Mouse (Mus musculus): ENCODE data around the gene Psmb10. TPM values are rescaled to one million over a fixed set of nuclear protein-coding genes. Genes with fewer than 3 reads are reported as not detected.

The Psmb10 gene
- polyA plus RNA-seq, 1 experiment from 2014 or later: 160 TPM

DNA sequence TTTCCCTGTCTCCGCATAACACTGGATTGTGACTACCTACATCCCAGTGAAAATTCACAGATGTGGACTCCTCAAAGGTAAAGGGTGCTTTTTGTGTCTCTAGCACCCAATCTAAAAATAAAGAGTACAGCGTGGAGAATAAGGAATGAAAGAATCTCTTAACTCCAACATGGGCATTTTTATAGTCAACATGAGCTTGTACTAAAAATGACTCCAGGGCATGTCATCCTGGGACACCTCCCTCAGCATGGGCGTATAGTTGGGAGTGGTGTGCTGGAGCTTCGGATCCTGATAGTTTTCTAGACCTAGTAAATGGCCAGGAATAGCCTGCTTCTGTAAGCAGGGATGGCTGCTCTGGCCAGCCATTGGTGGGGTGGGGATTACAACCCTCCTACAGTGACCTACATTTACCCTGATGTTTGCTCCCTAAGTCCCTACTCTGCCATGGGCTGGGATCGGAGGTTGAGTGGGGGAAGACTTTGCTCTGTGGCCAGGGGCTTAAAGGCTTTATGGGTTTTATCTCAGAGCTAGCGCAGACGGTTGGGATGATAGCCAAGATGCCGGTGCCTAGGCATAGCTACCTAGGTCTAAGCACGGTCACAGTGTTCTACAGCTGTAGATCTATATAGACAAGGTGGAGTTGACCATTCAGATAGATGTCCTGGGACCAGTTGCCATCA is 40.3 kb downstream of the Psmb10 start:
- 79% methylated on average over 9 of the region's 9 CpGs for WGBS
- Histone ChIP-seq H3K9me3 (ENCODE audit: control insufficient read depth, low read length) (no peaks in the 10 kb centered on the region), H3K27ac (ENCODE audit: low read depth, low read length) (no peak overlapping the region), H3K36me3 (ENCODE audit: control insufficient read depth, insufficient read depth, low read length) (peaks cover 4% of the 10 kb centered on the region; the same call in 1 of the 2 replicates), H3K4me2 (no peak overlapping the region), H3K9ac (ENCODE audit: low read depth, low read length) (no peak overlapping the region), H3K4me1 (replicated peaks; ENCODE audit: control insufficient read depth, insufficient read depth, low read length) (peaks cover 7% of the 10 kb centered on the region), H3K27me3 (replicated peaks; ENCODE audit: control insufficient read depth, insufficient read depth, low read length) (no peaks in the 10 kb centered on the region), H3K4me3 (ENCODE audit: low read depth, low read length) (no peak overlapping the region)
- no peak for ATAC-seq (replicated peaks; ENCODE audit: low FRiP score)
- DNase-seq (ENCODE audit: low spot score): no peak

- no peak within 1 kb of the TSS for H3K4me3 ChIP-seq (ENCODE audit: low read depth, low read length)
- no peak within 1 kb of the TSS for H3K9ac ChIP-seq (ENCODE audit: low read depth, low read length)
- 36% methylated on average over 11 of the region's 11 CpGs for WGBS
- DNase-seq (ENCODE audit: low spot score) (peak; percentile 48), ATAC-seq (replicated peaks; ENCODE audit: low FRiP score) (peak; percentile 71)
- no peaks in the 10 kb centered on the region for H3K9me3 ChIP-seq (ENCODE audit: control insufficient read depth, low read length)
- H3K4me2 ChIP-seq: no peak within 1 kb of the TSS
- H3K27ac ChIP-seq (ENCODE audit: low read depth, low read length): no peak within 1 kb of the TSS
- H3K36me3 ChIP-seq (ENCODE audit: control insufficient read depth, insufficient read depth, low read length): peaks cover 41% of the 10 kb centered on the region
- H3K4me1 ChIP-seq (replicated peaks; ENCODE audit: control insufficient read depth, insufficient read depth, low read length): no peaks in the 10 kb centered on the region; the same call in 1 of the 2 replicates
- no peaks in the 10 kb centered on the region for H3K27me3 ChIP-seq (replicated peaks; ENCODE audit: control insufficient read depth, insufficient read depth, low read length)
These were observed 44.9 kb downstream of the Psmb10 start, which contains the start of gene Nrn1l for GRCm38 (mm10) chr8:105893339-105893738. Gene Nrn1l, plus strand, starts transcription at chr8:105893567.

DNA sequence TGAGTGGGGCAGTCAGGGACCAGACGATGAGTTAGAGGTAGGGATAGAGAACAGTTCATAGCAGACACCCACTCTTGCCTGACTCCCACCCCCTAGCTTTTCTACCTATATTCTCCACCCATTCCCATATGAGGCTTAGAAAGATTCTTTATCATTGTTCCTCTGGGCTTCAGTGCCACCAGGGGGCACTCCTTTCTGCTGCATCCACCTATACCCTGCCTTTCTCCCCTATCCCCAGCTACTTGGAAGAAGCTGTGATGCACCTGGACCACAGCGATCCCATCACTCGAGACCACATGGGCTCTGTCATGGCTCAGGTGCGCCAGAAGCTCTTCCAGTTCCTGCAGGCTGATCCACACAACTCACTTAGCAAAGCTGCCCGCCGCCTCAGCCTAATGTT is 45.8 kb downstream of the Psmb10 start:
- WGBS: 84% methylated on average over 6 of the region's 6 CpGs
- Histone ChIP-seq H3K36me3 (ENCODE audit: control insufficient read depth, insufficient read depth, low read length) (peaks cover 50% of the 10 kb centered on the region), H3K27me3 (replicated peaks; ENCODE audit: control insufficient read depth, insufficient read depth, low read length) (no peaks in the 10 kb centered on the region), H3K27ac (ENCODE audit: low read depth, low read length) (no peak overlapping the region), H3K9me3 (ENCODE audit: control insufficient read depth, low read length) (no peaks in the 10 kb centered on the region), H3K4me1 (replicated peaks; ENCODE audit: control insufficient read depth, insufficient read depth, low read length) (no peaks in the 10 kb centered on the region; the same call in 1 of the 2 replicates), H3K9ac (ENCODE audit: low read depth, low read length) (no peak overlapping the region), H3K4me3 (ENCODE audit: low read depth, low read length) (no peak overlapping the region), H3K4me2 (no peak overlapping the region)
- no peak for ATAC-seq (replicated peaks; ENCODE audit: low FRiP score)
- no peak for DNase-seq (ENCODE audit: low spot score)

DNA sequence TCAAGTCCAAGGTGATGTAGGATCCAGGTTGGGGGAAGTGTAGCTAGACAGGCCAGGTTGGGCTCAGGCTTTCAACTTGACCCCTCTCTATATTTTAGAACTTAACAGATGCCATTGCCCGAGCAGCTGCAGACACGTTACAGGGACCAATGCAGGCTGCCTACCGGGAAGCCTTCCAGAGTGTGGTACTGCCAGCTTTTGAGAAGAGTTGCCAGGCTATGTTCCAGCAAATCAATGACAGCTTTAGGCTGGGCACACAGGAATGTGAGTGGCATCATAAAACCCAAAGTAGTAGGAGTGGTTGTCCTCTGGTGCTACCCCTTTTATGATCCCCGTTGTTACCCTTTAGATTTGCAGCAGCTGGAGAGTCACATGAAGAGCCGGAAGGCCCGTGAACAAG is 47.4 kb downstream of the Psmb10 start:
- DNase-seq (ENCODE audit: low spot score) (no peak), ATAC-seq (replicated peaks; ENCODE audit: low FRiP score) (no peak)
- Histone ChIP-seq H3K4me3 (ENCODE audit: low read depth, low read length) (no peak overlapping the region), H3K27ac (ENCODE audit: low read depth, low read length) (no peak overlapping the region), H3K4me2 (no peak overlapping the region), H3K9me3 (ENCODE audit: control insufficient read depth, low read length) (no peaks in the 10 kb centered on the region), H3K27me3 (replicated peaks; ENCODE audit: control insufficient read depth, insufficient read depth, low read length) (no peaks in the 10 kb centered on the region), H3K4me1 (replicated peaks; ENCODE audit: control insufficient read depth, insufficient read depth, low read length) (no peaks in the 10 kb centered on the region; the same call in 1 of the 2 replicates), H3K36me3 (ENCODE audit: control insufficient read depth, insufficient read depth, low read length) (peaks cover 65% of the 10 kb centered on the region), H3K9ac (ENCODE audit: low read depth, low read length) (no peak overlapping the region)
- 92% methylated on average over 6 of the region's 6 CpGs for WGBS

DNA sequence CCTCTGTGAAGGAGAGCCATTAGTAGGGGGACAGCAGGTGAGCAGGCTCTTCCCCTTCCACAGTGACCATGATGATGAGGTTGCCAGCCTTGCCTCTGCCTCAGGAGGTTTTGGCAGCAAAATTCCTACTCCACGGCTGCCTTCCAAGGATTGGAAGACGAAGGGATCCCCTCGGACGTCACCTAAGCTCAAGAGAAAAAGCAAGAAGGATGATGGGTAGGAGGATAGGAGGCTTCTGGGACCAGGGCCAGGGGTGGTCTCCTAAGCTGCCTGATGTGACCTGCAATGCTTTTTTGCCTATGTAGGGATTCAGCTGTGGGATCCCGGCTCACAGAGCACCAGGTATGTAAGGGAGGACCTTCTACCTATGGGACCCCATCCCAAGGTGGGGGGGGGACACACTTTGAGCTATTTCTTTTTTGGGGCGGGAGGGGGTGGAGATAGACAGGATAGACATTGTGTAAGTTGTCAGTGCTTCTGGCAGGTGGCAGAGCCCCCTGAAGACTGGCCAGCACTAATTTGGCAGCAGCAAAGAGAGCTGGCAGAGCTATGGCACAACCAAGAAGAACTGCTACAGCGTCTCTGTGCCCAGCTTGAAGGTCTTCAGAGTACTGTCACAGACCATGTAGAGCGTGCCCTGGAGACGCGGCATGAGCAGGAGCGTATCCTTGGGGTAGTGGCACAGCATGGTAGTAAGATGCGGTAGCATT is 48.3 kb downstream of the Psmb10 start:
- Histone ChIP-seq H3K36me3 (ENCODE audit: control insufficient read depth, insufficient read depth, low read length) (peaks cover 72% of the 10 kb centered on the region), H3K9ac (ENCODE audit: low read depth, low read length) (no peak overlapping the region), H3K4me3 (ENCODE audit: low read depth, low read length) (no peak overlapping the region), H3K27me3 (replicated peaks; ENCODE audit: control insufficient read depth, insufficient read depth, low read length) (no peaks in the 10 kb centered on the region), H3K9me3 (ENCODE audit: control insufficient read depth, low read length) (no peaks in the 10 kb centered on the region), H3K27ac (ENCODE audit: low read depth, low read length) (no peak overlapping the region), H3K4me1 (replicated peaks; ENCODE audit: control insufficient read depth, insufficient read depth, low read length) (no peaks in the 10 kb centered on the region; the same call in 1 of the 2 replicates), H3K4me2 (no peak overlapping the region)
- ATAC-seq (replicated peaks; ENCODE audit: low FRiP score): no peak
- 92% methylated on average over 12 of the region's 12 CpGs for WGBS
- no peak for DNase-seq (ENCODE audit: low spot score)

Small RNA genes lying within 50 kb of the gene (microRNA-seq; reads per million reads assigned to microRNA genes)
- not detected for gene Mir7074 (ENCODE audit: borderline number of aligned reads)

Other genes starting within 250 kb of the Psmb10 start
- gene Acd, start 237.3 kb downstream of the Psmb10 start, polyA plus RNA-seq (2014; fragmentation: Nextera tagmentation; extraction: Ambion mirVana): 47.5 and 47.8 TPM in 2 replicates
- 12.8 and 18.2 TPM in 2 replicates for gene Pard6a, start 237.3 kb downstream of the Psmb10 start, polyA plus RNA-seq (2014; fragmentation: Nextera tagmentation; extraction: Ambion mirVana)
- 0.26 TPM in 1 of 2 replicates, not detected in the other for gene 4933405L10Rik, start 230.8 kb downstream of the Psmb10 start, polyA plus RNA-seq (2014; fragmentation: Nextera tagmentation; extraction: Ambion mirVana)
- 22.3 and 23.6 TPM in 2 replicates for gene Enkd1, start 230.2 kb downstream of the Psmb10 start, polyA plus RNA-seq (2014; fragmentation: Nextera tagmentation; extraction: Ambion mirVana)
- 9.0 and 10.7 TPM in 2 replicates for gene Gfod2, start 179.8 kb downstream of the Psmb10 start, polyA plus RNA-seq (2014; fragmentation: Nextera tagmentation; extraction: Ambion mirVana)
- 20.2 and 22.0 TPM in 2 replicates for gene Ranbp10, start 111.1 kb downstream of the Psmb10 start, polyA plus RNA-seq (2014; fragmentation: Nextera tagmentation; extraction: Ambion mirVana)
- 0.12 TPM in 1 of 2 replicates, not detected in the other for gene Tsnaxip1, start 110.7 kb downstream of the Psmb10 start, polyA plus RNA-seq (2014; fragmentation: Nextera tagmentation; extraction: Ambion mirVana)
- 37.0 and 37.5 TPM in 2 replicates for gene Cenpt, start 85.2 kb downstream of the Psmb10 start, polyA plus RNA-seq (2014; fragmentation: Nextera tagmentation; extraction: Ambion mirVana)
- 62.0 and 66.5 TPM in 2 replicates for gene Thap11, start 83.3 kb downstream of the Psmb10 start, polyA plus RNA-seq (2014; fragmentation: Nextera tagmentation; extraction: Ambion mirVana)
- gene Nutf2, start 77.9 kb downstream of the Psmb10 start, polyA plus RNA-seq (2014; fragmentation: Nextera tagmentation; extraction: Ambion mirVana): 304 and 312 TPM in 2 replicates
- 43.7 and 47.5 TPM in 2 replicates for gene Edc4, start 57.6 kb downstream of the Psmb10 start, polyA plus RNA-seq (2014; fragmentation: Nextera tagmentation; extraction: Ambion mirVana)
- not detected in 2 replicates for gene Nrn1l, start 44.9 kb downstream of the Psmb10 start, polyA plus RNA-seq (2014; fragmentation: Nextera tagmentation; extraction: Ambion mirVana)
- gene Pskh1, start 38.0 kb downstream of the Psmb10 start, polyA plus RNA-seq (2014; fragmentation: Nextera tagmentation; extraction: Ambion mirVana): 21.4 and 22.8 TPM in 2 replicates
- 1.9 and 3.0 TPM in 2 replicates for gene Ctrl, start 4.6 kb downstream of the Psmb10 start, polyA plus RNA-seq (2014; fragmentation: Nextera tagmentation; extraction: Ambion mirVana)
- 32.1 and 32.7 TPM in 2 replicates for gene Lcat, start 4.9 kb upstream of the Psmb10 start, polyA plus RNA-seq (2014; fragmentation: Nextera tagmentation; extraction: Ambion mirVana)
- gene Slc12a4, start 27.7 kb upstream of the Psmb10 start, polyA plus RNA-seq (2014; fragmentation: Nextera tagmentation; extraction: Ambion mirVana): 25.6 and 25.8 TPM in 2 replicates
- not detected in 2 replicates for gene Dpep3, start 41.0 kb upstream of the Psmb10 start, polyA plus RNA-seq (2014; fragmentation: Nextera tagmentation; extraction: Ambion mirVana)
- 24.0 and 25.0 TPM in 2 replicates for gene Dus2, start 52.9 kb upstream of the Psmb10 start, polyA plus RNA-seq (2014; fragmentation: Nextera tagmentation; extraction: Ambion mirVana)
- not detected in 2 replicates for gene Dpep2nb, start 67.5 kb upstream of the Psmb10 start, polyA plus RNA-seq (2014; fragmentation: Nextera tagmentation; extraction: Ambion mirVana)
- gene Ddx28, start 73.4 kb upstream of the Psmb10 start, polyA plus RNA-seq (2014; fragmentation: Nextera tagmentation; extraction: Ambion mirVana): 22.3 and 22.5 TPM in 2 replicates
- 5.3 and 6.2 TPM in 2 replicates for gene Nfatc3, start 120.4 kb upstream of the Psmb10 start, polyA plus RNA-seq (2014; fragmentation: Nextera tagmentation; extraction: Ambion mirVana)
- 11.6 and 12.7 TPM in 2 replicates for gene Esrp2, start 198.5 kb upstream of the Psmb10 start, polyA plus RNA-seq (2014; fragmentation: Nextera tagmentation; extraction: Ambion mirVana)
- 9.2 and 9.6 TPM in 2 replicates for gene Pla2g15, start 212.0 kb upstream of the Psmb10 start, polyA plus RNA-seq (2014; fragmentation: Nextera tagmentation; extraction: Ambion mirVana)
- 46.3 and 52.5 TPM in 2 replicates for gene Slc7a6, start 230.4 kb upstream of the Psmb10 start, polyA plus RNA-seq (2014; fragmentation: Nextera tagmentation; extraction: Ambion mirVana)

Measured in liver, embryonic 11.5 days (tissue).